Mouse (Mus musculus): ENCODE measurements at regions not wholly inside any gene's neighbourhood (a gene's known extent, or its start where the extent isn't known, plus 50 kb on each side); places are given as distances from the start of the nearest gene placed in this dataset.

DNA sequence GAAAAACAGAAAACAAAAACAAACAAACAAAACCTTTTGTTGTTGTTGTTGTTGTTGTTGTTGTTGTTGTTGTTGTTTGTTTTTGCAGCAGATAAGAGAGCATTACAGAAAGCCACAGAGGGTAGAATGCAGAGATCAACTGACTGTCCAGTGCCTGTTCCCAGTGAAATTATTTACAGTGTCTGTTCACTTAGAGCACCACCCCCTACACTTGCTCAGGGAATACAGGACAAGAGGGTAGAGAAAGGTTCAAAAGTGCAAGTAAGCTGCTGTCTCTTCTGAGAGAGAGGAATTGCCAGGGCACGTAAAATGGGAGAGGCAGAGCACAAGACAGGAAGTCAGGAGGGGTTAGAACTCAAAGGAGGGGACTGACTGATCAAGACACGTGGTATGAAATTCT lies 670.1 kb upstream of the Map3k7 start:
- 27% methylated on average over 2 of the region's 2 CpGs for WGBS (ENCODE audit: insufficient replicate concordance)

DNA sequence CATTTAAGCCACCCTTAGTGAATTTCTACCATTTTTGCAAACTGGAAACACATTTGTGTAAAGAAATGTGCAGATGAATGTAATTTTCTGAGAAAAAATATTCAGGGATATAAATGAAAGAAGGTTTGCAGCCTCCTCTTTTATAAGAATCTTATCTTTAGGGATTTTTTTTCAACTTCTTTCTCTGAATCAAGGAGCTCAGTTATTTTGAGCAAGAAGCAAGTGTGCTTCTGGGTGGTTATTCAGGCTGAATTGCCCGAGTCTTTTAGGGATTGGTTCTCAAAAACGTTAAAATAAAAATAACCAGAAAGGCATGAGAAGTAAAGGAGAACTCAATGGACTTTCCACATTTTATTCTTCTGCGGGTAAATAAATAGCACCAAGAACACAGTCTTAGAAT lies 666.0 kb upstream of the Map3k7 start:
- no peak overlapping the region for H3K9ac ChIP-seq (replicated peaks)
- H3K9me3 ChIP-seq (ENCODE audit: control insufficient read depth, low read length): no peaks in the 10 kb centered on the region
- H3K4me1 ChIP-seq (replicated peaks; ENCODE audit: control insufficient read depth in 2 of 2, insufficient read depth in 2 of 2, low read length in 1 of 2): no peaks in the 10 kb centered on the region
- H3K27me3 ChIP-seq (ENCODE audit: control insufficient read depth, insufficient read depth, low read length): no peaks in the 10 kb centered on the region
- no peak for DNase-seq (ENCODE audit: low read depth in 3 of 3, low spot score in 3 of 3)
- 58% methylated on average over 3 of the region's 3 CpGs for WGBS (ENCODE audit: insufficient replicate concordance)
- no peaks in the 10 kb centered on the region for H3K36me3 ChIP-seq (replicated peaks; ENCODE audit: control insufficient read depth, insufficient read depth, low read depth)
- no peak for TF ChIP-seq EP300 (IDR thresholded peaks at IDR 0.05; ENCODE audit: low read depth)
- no peak for TF ChIP-seq CTCF (IDR thresholded peaks at IDR 0.05; ENCODE audit: low read depth)
- H3K27ac ChIP-seq: no peak overlapping the region
- no peak overlapping the region for H3K4me3 ChIP-seq (ENCODE audit: insufficient read depth in 1 of 2, low read depth in 2 of 2, low read length in 2 of 2)
- no peak overlapping the region for H3K4me2 ChIP-seq (ENCODE audit: low read depth)
- no peak for ATAC-seq (ENCODE audit: insufficient read depth)

More for the DNA sequence above, 670.1 kb upstream of the Map3k7 start:
- DNase-seq (ENCODE audit: low read depth in 3 of 3, low spot score in 3 of 3) (no peak), ATAC-seq (ENCODE audit: insufficient read depth) (no peak)
- Histone ChIP-seq H3K27me3 (ENCODE audit: control insufficient read depth, insufficient read depth, low read length) (no peaks in the 10 kb centered on the region), H3K9me3 (ENCODE audit: control insufficient read depth, low read length) (no peaks in the 10 kb centered on the region), H3K4me2 (ENCODE audit: low read depth) (no peak overlapping the region), H3K36me3 (replicated peaks; ENCODE audit: control insufficient read depth, insufficient read depth, low read depth) (no peaks in the 10 kb centered on the region), H3K27ac (no peak overlapping the region), H3K9ac (replicated peaks) (no peak overlapping the region), H3K4me3 (ENCODE audit: insufficient read depth in 1 of 2, low read depth in 2 of 2, low read length in 2 of 2) (no peak overlapping the region), H3K4me1 (replicated peaks; ENCODE audit: control insufficient read depth in 2 of 2, insufficient read depth in 2 of 2, low read length in 1 of 2) (no peaks in the 10 kb centered on the region)
- TF ChIP-seq CTCF (IDR thresholded peaks at IDR 0.05; ENCODE audit: low read depth) (no peak), EP300 (IDR thresholded peaks at IDR 0.05; ENCODE audit: low read depth) (no peak)

DNA sequence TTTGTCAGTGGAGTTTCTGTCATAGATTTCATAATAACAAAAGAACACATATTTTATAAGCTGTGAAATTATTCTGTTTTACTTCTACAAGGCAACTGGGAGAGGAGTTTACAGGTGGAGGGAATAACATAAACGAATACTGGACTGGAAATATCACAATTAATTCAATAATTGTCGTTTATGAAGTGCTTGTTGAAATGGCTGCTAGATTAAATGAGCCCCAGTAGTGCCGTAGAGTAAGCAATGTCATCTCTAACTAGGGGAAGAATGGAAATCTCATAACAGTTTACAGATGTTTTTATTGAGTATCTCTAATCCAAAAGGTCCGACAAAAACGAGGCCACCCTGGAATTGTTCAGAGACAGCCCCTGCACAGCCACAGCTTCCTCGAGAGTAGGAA lies 644.6 kb upstream of the Map3k7 start:
- WGBS (ENCODE audit: insufficient replicate concordance): 54% methylated on average over 6 of the region's 6 CpGs

DNA sequence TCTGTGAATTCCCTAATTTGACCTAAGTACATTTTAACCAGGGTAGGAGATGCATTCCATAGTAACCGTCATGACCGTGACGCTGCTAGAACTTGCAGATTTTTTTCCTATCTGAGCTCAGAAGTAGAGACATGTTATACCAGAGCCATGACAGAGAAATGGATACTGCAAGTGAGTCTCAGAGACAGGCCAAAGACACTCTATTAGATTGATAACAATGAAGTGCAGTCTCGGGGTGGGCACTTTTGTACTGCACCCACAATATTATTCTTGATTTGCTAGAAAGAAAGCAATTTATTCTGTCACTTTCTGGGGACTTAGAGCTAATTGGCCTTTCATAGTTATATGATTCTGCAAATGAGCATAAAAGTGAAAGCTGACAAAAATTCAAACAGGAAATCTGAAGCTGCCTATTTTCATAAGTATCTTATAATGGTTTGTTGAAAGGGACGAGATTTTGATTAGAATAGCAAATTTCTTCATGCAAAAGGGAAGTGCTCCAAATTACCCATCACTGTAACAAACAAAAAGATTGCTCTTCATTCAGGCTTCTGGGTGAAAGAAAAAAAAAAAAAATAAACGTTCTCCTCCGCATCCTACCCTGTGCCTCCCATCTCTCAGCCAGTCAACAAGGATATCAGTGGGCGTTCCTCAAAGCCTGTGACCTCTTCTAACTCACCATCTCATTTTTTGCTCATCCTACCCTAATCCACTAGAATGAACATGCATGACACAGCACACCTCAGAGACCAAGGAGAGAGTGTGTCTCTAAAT lies 643.0 kb upstream of the Map3k7 start:
- H3K4me2 ChIP-seq (ENCODE audit: low read depth): no peak overlapping the region
- H3K27me3 ChIP-seq (ENCODE audit: control insufficient read depth, insufficient read depth, low read length): no peaks in the 10 kb centered on the region
- H3K4me3 ChIP-seq (ENCODE audit: insufficient read depth in 1 of 2, low read depth in 2 of 2, low read length in 2 of 2): no peak overlapping the region
- DNase-seq (ENCODE audit: low read depth in 3 of 3, low spot score in 3 of 3) (no peak), ATAC-seq (ENCODE audit: insufficient read depth) (no peak)
- no peak for TF ChIP-seq EP300 (IDR thresholded peaks at IDR 0.05; ENCODE audit: low read depth)
- no peak overlapping the region for H3K9ac ChIP-seq (replicated peaks)
- no peaks in the 10 kb centered on the region for H3K4me1 ChIP-seq (replicated peaks; ENCODE audit: control insufficient read depth in 2 of 2, insufficient read depth in 2 of 2, low read length in 1 of 2)
- no peak overlapping the region for H3K27ac ChIP-seq
- no peaks in the 10 kb centered on the region for H3K9me3 ChIP-seq (ENCODE audit: control insufficient read depth, low read length)
- H3K36me3 ChIP-seq (replicated peaks; ENCODE audit: control insufficient read depth, insufficient read depth, low read depth): no peaks in the 10 kb centered on the region
- 56% methylated on average over 8 of the region's 8 CpGs for WGBS (ENCODE audit: insufficient replicate concordance)

More for the DNA sequence above, 644.6 kb upstream of the Map3k7 start:
- Histone ChIP-seq H3K9ac (replicated peaks) (no peak overlapping the region), H3K4me1 (replicated peaks; ENCODE audit: control insufficient read depth in 2 of 2, insufficient read depth in 2 of 2, low read length in 1 of 2) (no peaks in the 10 kb centered on the region), H3K27ac (no peak overlapping the region), H3K27me3 (ENCODE audit: control insufficient read depth, insufficient read depth, low read length) (no peaks in the 10 kb centered on the region), H3K9me3 (ENCODE audit: control insufficient read depth, low read length) (no peaks in the 10 kb centered on the region), H3K36me3 (replicated peaks; ENCODE audit: control insufficient read depth, insufficient read depth, low read depth) (no peaks in the 10 kb centered on the region), H3K4me3 (ENCODE audit: insufficient read depth in 1 of 2, low read depth in 2 of 2, low read length in 2 of 2) (no peak overlapping the region), H3K4me2 (ENCODE audit: low read depth) (no peak overlapping the region)
- no peak for DNase-seq (ENCODE audit: low read depth in 3 of 3, low spot score in 3 of 3)
- ATAC-seq (ENCODE audit: insufficient read depth): no peak
- TF ChIP-seq CTCF (IDR thresholded peaks at IDR 0.05; ENCODE audit: low read depth) (no peak), EP300 (IDR thresholded peaks at IDR 0.05; ENCODE audit: low read depth) (no peak)

DNA sequence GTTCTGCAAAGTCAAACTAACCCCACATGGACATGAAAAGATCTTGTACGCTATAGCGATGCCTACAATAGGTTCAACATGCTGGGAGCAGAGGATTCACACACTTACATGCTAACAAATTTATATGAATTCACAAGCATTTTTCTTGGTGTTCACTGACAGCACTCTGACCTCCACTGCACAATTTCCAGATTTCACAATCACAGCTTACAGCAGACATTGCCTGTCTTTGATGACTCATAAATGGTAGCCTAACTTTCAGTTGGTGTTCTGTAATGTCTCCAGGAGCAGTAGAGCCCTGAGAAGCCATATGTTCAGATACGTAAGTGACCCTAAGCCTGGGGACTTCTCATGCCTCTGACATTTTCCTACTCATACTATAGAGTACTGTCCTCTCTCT lies 640.1 kb upstream of the Map3k7 start:
- TF ChIP-seq CTCF (IDR thresholded peaks at IDR 0.05; ENCODE audit: low read depth): no peak
- TF ChIP-seq EP300 (IDR thresholded peaks at IDR 0.05; ENCODE audit: low read depth): no peak
- no peak for ATAC-seq (ENCODE audit: insufficient read depth)
- Histone ChIP-seq H3K9me3 (ENCODE audit: control insufficient read depth, low read length) (no peaks in the 10 kb centered on the region), H3K4me2 (ENCODE audit: low read depth) (no peak overlapping the region), H3K27ac (no peak overlapping the region), H3K4me1 (replicated peaks; ENCODE audit: control insufficient read depth in 2 of 2, insufficient read depth in 2 of 2, low read length in 1 of 2) (no peaks in the 10 kb centered on the region), H3K27me3 (ENCODE audit: control insufficient read depth, insufficient read depth, low read length) (no peaks in the 10 kb centered on the region), H3K36me3 (replicated peaks; ENCODE audit: control insufficient read depth, insufficient read depth, low read depth) (no peaks in the 10 kb centered on the region), H3K4me3 (ENCODE audit: insufficient read depth in 1 of 2, low read depth in 2 of 2, low read length in 2 of 2) (no peak overlapping the region), H3K9ac (replicated peaks) (no peak overlapping the region)
- DNase-seq (ENCODE audit: low read depth in 3 of 3, low spot score in 3 of 3): no peak
- 80% methylated on average over 3 of the region's 3 CpGs for WGBS (ENCODE audit: insufficient replicate concordance)
